Mouse (Mus musculus): ENCODE data around the gene Zdhhc6.
A peak's percentile ranks its signal among the peaks of the same experiment; 100 is the strongest.

The Zdhhc6 gene

DNA sequence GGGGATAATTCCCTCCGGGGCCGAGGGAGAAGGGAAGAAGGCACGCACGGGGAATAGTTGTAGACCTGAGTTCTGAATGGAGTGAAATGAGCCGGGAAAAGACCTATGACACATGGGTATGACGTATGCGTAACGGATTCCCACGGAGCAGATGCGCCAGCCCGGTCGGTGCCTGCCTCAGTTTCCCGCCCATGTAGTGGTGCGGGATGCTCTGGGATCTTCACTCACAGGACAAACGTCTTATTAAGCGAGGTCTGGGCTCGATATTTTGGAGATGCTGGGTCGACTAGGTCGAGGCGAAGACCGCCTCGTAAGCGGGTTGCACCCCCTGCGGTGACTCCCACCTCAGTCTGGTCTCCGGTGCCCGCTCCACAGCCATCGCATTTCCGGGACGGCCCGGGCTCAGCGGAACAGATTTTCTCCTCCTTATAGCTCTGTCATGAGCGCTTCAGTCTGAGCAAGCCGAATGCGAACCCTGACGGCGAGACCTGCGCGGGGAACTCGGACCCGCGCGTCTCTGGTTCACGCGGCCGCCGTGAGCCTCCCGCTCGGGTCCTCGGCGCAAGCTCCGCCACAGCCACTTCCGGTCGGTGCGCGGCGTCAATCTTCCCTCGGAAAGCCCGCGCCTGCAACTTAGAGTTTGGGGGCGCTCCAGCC lies at the start of gene Zdhhc6:
Gene Zdhhc6, minus strand, starts transcription at position 581 of the 657 bp plus-strand sequence.
- peak; percentile 87 to 95 for DNase-seq (ENCODE audit: low spot score in 2 of 2)

DNA sequence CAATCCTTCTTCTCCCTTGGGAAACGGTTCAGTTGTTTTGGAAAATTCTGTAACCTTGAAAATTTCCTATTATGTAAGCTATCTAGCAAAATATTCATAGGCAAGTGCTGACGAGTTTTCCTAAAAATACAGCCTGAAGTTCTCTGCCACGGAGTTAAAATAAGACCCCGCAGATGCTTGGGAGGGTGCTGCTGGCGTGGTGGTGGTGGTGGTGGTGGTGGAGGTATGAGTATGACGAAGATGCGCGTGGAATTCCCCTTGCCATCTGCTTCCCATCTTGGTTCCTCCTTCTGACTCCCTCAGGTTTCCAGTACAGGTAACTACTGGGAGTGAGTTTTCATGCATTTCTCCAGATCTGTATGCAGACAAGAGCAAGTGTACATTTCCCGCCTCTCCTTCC lies 46.8 kb upstream of the Zdhhc6 start:
- no peak for DNase-seq (ENCODE audit: low spot score in 2 of 2)

DNA sequence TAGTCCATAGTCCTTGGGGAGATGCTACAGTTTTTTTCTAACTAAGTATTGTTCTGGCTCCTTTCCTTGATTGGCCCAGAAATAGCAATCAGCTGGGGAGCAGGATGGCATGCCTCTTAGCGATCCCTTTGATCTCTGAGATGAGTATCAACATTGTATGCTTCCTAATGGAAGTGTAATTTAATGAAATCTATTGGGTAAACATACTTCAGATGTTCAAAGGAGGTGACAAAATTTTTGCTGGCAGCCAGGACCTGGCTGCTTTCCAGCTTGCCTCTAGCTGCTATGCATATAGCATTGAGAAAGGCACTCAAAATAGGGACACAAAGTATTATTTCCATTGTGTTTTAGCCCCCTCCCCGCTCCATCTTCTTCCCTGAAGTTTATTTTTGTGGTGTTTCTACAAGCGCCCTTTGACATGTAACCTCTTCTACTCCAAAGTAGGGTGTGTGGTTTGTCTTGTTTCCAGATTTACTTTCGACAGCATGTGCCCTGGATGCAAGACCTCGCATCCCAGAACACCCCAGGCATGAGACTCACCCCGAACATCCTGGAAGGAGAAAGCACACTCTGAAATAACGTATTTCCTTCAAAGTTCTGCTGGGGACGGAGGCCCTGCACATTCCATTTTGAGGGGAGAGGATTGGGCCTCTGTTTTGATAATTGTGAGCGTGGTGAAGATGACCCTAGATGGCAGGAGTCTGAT lies 35.0 kb upstream of the Zdhhc6 start:
- DNase-seq (ENCODE audit: low spot score in 2 of 2), result no peak

DNA sequence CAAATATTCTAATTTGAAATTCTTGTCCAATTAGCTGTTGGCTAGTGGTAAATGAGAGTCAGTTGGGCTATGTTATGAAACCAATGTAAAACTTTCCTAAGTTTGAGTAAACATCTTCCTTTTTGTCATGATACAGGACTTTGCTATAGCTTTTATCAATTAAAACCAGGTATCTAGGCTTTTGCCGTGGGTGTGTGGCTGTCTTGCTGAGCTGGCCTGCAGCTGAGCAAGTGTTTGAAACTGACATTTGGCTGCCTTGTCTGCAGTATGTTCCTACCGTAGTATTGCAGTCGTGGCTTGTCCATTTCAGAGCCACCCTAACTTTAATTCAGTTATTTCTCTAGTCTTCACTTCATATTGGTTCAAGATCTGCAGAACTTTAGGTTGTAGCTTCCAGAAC lies 32.4 kb upstream of the Zdhhc6 start:
- DNase-seq (ENCODE audit: low spot score in 2 of 2), result no peak

DNA sequence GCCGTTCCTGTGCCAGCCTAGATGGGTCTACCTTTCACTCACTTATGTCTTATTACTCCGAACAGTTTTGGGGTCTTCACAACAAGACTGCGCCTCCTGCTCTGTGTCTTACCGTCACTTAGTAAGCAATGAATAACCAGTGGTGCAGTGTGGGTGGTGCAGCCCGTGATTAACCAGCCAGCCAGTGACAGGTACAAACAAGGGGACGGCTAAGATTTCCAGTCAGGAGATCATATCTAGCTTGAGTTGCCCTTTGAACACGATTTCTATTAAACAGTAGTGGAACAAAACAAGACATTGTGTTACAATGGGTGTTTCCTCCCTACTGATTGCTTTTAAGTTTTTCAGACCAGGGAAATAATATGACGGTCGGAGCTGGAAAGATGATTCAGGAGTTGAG lies 27.4 kb upstream of the Zdhhc6 start:
- DNase-seq (ENCODE audit: low spot score in 2 of 2), result no peak

DNA sequence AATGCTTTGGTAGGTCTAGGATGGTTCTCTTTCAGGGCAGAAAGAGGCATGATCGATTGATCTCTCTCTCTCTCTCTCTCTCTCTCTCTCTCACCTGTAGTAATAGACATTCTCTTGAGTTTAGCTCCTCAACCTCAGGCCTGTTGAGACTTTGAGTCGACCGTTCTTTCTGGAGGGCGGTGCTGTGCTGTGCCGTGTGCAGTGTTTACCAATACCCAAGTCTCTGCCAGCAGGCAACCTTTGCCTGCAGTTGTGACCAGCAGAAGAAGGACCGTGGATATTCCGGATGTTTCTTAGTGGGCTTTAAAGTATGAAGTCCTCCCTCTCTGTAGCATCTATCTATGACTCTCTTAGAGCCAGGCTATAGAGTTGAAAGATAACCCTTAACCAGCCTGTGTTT lies 26.6 kb upstream of the Zdhhc6 start:
- no peak for DNase-seq (ENCODE audit: low spot score in 2 of 2)

DNA sequence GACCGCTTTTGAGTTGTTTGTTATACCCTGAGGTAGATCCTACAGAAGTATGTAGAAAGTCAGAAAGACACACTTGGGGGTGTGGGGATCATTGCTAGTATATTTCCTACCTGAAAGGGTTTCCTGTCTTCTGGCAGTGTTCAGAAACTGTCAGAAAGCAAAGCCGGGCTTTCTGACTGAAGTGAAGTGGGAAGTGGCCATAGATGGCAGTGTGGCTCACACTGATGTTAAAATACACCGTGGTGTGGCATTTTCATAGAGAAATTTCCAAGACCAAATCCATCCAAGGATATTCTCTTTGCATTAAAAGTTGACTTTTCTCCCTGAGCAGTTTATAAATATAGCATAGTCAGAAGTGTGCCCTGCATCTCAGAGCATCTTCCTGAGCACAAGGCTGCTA lies 25.5 kb upstream of the Zdhhc6 start:
- no peak for DNase-seq (ENCODE audit: low spot score in 2 of 2)

DNA sequence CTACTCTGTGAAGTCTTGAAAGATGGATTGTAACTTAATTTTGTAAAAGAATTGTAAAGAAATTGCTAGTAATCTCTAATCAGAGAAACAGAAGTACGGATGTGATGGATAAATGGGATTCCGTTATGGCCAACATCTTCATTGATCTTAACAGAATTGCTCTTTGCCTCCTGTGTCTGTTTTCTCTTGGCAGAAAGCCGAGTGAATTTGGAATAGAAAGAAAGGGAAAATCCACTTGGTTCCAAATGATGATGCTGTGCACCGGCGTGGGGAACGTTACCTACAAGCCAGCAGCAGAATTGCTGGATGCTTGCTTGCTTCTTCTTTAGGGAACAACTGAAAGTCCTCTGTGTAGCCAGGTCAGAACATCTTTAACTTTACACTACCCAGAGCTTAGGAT lies 24.7 kb upstream of the Zdhhc6 start:
- DNase-seq (ENCODE audit: low spot score in 2 of 2), result no peak

DNA sequence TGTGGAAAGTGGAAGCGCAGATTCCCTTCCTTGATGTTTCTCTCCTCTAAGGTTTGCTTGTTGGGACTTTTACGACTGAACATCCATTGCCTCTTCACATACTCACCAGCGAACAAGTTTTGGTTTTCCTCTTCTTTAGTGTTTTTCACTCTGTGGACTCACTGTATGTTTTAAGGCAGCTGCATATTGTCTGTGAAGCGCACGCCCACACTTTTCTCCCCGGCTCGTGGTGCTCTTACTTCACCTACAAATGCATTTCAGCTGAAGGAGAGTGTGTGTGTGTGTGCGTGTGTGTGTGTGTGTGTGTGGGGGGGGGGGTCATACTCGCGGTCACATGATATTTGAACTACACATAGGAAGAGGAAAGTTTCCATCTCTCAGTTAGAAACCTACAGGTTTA lies 21.8 kb upstream of the Zdhhc6 start:
- no peak for DNase-seq (ENCODE audit: low spot score in 2 of 2)

DNA sequence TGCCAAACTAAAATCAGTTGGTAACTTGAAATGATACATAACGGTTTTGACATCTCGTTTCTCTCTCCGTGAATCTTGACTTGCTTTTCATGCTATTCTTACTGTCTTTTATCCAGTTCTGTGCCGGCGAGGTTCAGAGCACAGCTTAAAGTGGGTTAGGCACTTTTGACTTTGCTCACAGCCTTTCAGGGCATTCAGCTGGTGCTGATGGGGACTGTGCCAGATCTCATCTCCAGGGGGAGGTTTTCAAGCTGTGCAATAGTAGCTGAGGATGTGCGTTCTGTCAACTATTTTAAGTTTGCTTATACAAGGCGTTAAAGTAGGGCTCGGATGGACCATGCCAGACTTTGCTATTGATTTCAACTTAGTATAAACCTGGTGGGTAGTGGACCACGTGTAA lies 21.2 kb upstream of the Zdhhc6 start:
- DNase-seq (ENCODE audit: low spot score in 2 of 2), result no peak

DNA sequence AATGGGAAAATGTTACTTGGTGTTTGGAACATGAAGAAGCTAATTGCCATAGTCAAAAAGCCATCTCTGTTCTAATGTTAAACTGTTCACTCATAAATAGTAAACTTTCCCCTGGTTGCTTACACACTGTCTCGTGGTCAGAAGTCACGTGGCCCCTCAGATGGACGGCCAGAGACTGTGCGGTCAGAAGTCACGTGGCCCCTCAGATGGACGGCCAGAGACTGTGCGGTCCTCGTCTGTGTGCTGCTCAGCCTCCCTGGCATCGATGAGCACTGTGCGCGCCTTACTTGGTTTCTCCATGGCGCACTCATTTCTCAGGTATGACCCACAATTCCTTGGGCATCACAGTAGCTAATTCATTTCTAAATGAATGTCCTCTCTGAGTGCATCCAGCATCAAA lies 20.6 kb upstream of the Zdhhc6 start:
- DNase-seq (ENCODE audit: low spot score in 2 of 2), result no peak

DNA sequence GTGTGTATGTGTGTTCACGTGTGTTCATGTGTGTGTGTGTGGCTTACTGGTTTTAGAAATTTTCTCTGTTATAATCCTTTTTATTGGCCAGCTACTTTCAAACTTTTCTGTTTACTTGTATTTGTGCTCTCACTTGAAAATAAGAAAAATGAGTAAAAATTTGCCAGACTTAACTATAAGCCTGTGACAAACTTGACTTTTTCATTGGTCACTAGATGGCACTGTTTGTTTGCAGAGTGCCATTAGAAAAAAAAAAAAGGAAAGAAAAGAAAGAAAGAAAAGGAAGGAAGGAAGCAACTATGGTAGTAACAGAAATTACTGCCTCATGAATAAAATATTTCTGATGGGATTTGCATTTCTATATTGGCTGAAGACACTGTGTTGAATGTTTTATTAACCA lies 20.0 kb upstream of the Zdhhc6 start:
- DNase-seq (ENCODE audit: low spot score in 2 of 2), result no peak

DNA sequence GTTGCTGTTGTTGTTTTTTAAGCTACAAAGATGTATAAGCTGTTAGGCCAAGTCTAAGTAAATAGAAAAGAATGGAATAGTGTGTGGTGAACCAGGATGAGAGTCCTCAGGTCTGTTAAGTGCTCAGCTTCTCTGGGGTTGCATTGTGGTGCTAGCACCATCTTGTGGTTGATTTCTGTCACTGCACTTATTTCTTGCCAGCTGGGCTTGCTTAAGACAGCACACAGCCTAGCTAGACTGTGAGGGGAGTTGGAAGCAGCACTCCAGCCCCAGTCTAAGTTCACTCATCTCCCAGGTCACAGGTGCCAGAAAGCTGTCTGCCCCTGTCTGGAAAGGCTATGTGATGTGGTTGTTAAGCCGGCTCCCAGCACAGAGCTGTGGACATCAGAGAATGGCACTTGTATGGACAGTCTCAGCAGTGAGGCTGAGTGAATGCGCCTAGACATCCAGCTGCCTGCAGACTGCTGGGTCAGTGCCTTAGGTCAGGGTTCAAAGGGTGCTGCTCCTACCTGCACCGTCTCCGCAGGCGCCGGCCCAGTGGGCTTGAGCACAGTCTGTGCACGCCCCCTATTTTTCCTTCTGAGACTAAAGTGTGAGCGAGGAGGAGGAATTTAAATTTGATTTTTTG lies 16.9 kb upstream of the Zdhhc6 start:
- DNase-seq (ENCODE audit: low spot score in 2 of 2), result peak; percentile 62 to 75

DNA sequence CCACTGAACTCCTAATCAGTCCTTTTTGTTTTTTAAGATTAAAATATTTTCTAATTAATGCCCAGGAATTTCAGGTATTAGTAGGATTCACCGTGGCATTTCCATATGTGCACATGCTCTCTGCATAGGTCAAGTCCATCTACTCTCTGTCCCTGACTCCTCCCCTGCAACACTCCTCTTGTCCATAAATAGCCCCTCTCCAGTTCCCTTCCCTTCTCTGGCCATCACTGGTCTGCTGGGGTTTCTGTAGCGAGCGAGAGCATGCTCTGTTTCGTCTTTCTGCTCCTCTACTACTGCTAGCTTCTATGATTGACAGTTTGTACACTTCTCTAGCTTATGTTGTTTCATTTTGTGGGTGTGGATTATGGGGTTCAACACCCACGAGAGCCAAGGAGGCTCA lies 15.9 kb upstream of the Zdhhc6 start:
- no peak for DNase-seq (ENCODE audit: low spot score in 2 of 2)

DNA sequence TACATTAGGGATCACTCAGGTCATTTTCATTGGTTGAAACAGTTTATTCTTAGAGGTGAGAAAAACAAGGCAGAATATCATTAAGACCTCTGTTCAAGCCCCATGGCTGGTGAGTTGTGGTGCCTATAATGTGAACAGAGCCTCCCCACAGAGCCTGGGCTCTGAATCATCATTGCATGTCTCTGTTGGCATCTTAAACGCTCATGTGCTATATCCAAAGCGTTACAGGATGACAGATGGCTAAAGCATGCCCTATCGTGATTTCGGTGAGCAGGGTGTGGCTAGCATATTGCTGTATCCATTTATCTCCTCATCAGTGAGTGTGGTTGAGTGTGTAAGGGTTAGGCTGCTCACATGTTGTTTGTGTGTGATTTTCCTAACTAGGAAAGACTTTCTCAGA lies 11.7 kb upstream of the Zdhhc6 start:
- no peak for DNase-seq (ENCODE audit: low spot score in 2 of 2)

DNA sequence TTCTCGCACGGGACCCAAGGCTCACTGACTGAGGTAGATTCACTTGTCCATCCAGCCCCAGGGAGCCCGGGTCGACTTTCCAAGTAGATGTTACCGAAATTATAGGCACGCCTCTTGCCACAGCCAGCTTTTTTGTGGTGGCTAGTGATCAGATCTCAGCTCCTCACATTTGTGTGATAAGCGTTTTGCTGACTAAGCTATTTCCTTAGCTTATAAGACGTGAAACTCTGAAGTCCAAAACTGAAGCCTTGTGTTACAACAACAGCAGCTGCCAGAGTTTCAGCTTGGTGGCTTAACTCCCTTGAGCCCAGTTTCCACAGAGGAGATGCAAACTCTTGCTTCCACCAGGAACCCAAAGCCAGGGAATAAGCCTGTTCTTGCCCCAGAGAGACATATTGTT lies 6.8 kb upstream of the Zdhhc6 start:
- DNase-seq (ENCODE audit: low spot score in 2 of 2), result no peak

DNA sequence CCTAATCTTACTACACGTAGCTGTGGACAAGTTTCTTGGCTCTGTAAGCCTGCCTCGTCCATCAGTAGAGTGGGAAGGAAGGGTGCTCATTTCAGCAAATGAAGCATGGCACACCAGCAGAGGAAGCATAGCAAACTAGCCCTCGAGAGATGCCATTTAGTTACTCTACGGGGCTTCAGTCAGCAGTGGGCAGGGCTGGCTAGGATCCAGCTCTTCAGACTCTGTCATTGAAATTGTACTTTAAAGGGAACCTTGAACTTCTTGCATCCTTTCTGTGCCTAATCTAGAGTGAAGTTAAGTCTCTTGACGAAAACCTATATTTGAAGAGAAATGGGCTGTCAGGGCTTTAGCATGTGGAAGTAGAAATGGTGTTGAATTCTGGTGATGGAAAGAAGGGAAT lies 3.7 kb upstream of the Zdhhc6 start:
- DNase-seq (ENCODE audit: low spot score in 2 of 2), result no peak

DNA sequence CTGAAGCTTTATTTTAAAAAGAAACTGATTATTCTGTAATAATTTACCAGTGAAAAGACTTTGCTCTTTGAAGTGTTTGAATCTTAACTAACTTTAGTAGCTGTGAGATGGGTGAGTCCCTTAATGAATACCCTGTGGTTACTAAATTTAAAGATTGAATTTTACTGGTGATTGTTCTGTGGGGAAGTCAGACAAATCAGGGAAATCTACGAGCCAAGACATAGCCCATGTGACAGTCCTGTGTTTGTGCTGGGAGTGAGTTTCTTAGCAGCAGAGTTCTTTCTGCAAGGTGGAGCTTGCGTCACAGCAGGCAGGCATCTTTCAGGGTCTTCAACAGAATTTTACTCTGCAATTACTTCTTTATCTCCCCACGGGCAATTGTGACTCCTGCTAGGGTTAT lies 3.2 kb upstream of the Zdhhc6 start:
- no peak for DNase-seq (ENCODE audit: low spot score in 2 of 2)

DNA sequence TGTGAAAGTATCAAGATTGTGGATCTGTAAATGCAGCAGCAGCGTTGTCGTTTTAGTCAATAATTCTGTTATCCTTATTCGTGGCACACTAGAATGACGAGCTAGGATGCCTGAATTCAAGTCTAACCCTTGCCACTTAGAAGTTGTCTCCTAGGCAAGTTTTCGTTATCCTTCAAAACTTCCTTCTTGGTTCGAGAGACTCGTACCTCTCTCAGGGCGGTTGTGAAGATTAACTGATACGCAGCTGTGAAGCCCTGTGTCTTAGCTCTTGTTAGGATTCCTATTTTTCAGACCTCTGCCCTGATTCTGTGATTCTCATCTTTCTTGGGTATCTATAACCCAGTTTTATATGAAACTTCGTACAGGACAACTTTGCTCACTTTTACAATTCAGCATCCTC lies 1.1 kb upstream of the Zdhhc6 start:
- no peak for DNase-seq (ENCODE audit: low spot score in 2 of 2)

DNA sequence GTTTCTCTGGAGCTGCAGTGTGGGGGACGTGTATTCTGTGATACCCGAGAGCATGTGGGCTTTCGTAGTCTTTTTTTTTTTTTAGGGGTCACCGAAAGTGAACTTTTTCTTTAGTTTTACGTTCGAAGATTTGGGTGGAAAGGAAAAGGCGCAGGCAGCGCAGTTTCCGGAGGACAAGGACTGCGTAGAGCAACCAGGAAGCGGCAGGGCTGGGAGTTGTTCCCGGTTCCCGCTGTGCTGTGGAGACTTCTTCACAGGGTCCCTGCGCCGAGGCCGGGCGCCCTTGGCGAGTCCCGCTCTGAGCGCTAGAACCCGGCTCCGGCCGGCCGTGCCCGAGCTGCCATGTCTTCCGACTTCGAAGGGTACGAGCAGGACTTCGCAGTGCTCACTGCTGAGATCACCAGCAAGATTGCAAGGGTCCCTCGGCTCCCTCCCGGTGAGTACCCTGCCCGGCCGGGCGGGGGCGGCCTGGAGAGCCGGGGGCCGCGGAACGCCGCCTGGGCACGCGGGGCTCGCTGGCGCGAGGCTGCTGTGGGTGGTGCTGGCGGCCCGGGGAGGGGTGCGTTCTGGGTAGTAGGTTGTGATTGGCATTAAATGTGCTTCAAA lies 380 bp upstream of the Zdhhc6 start, which contains the start of gene Vti1a:
Gene Vti1a, plus strand, starts transcription at position 187 of the 606 bp plus-strand sequence.
- DNase-seq (ENCODE audit: low spot score in 2 of 2), result peak; percentile 86 to 93

DNA sequence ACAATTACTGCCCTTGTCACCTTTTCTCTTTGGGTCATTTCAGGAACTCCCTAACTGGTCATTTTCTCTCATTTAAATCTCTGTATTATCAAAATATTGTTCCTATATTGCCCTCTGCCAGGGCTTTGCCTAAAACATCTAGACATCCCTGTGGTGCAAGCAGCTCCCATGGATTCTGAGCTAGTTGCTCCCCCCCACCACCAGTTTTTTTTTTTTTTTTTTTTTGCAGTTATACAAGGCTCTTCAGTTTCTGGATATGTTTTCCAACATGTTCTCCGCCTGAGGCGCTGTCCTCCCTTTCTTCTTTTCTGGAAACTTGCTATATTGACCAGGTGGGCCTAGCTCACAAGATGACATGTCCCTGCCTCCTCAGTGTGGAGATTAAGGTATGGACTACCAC lies 2.2 kb downstream of the Zdhhc6 start:
- DNase-seq (ENCODE audit: low spot score in 2 of 2), result no peak

DNA sequence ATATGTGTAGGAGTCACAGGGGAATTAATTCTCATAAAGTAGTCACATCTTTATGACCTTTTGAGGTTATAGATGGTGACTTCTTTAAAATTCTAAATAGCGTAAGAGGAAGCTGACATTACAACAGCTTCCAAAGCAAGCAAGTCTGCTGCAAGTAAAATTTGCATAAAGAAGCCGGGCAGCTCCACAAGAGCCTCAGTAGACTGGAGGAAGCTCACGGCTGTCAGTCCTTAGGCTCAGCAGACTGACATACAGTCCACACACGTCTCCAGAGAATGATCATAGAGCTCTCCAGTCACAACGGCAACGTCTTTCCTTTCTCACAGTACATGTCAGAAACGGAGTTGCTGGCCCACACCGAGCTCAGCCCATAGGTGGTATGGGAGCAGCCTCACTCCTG lies 4.0 kb downstream of the Zdhhc6 start:
- DNase-seq (ENCODE audit: low spot score in 2 of 2), result no peak

DNA sequence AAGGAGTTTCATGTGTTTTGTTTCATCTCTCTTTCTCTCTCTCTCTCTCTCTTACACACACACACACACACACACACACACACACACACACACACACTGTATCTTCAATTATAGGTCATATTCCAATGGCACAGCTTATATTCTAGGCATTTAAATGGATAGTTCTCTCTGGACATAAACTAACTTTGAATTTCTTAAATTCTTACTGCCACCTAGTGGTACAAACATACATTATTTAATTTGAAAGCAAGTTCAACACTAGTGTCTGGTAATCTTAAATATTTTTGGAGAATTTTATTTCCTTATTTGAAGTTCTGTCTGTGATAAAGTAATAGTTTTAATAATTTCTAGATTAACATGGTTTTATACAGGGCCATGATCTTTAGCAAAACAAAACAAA lies 10.8 kb downstream of the Zdhhc6 start:
- no peak for DNase-seq (ENCODE audit: low spot score in 2 of 2)
